Mouse (Mus musculus) liver, adult 2 months (tissue): ENCODE results near the gene Prr7. TPM values are rescaled to one million over a fixed set of nuclear protein-coding genes. Genes with fewer than 3 reads are reported as not detected.

Experiments used
- DNase-seq: peaks from one replicate; pipeline ENCODE4 v3.0.0-alpha.2; 2011; ENCODE audit warnings: low read depth, low spot score; ENCODE audit errors: extremely low read depth
- H3K27ac ChIP-seq: fragments of 200-500 bp; replicated peaks from 2 replicates; pipeline ENCODE4 v1.5.1; 2012; ENCODE audit warnings: low read depth, mild to moderate bottlenecking, control low read depth, inconsistent platforms, low read length; ENCODE audit not compliant: insufficient read depth
- H3K27me3 ChIP-seq: fragments of 200-500 bp; 2 replicates; pipeline ENCODE4 v1.6.1; 2012; ENCODE audit warnings: mild to moderate bottlenecking, moderate library complexity, low read length, inconsistent platforms; ENCODE audit not compliant: control insufficient read depth, insufficient read depth
- H3K36me3 ChIP-seq: fragments of 200-500 bp; 2 replicates; pipeline ENCODE4 v1.6.1; 2012; ENCODE audit warnings: low read length, inconsistent platforms; ENCODE audit not compliant: control insufficient read depth, insufficient read depth
- H3K4me1 ChIP-seq: fragments of 200-500 bp; 2 replicates; pipeline ENCODE4 v1.6.1; 2011; ENCODE audit warnings: low read length; ENCODE audit not compliant: control insufficient read depth, insufficient read depth
- H3K4me3 ChIP-seq: fragments of 200-500 bp; 2 replicates; pipeline ENCODE4 v1.5.1; 2011; ENCODE audit warnings: low read depth, mild to moderate bottlenecking, control low read depth, low read length, moderate library complexity; ENCODE audit not compliant: insufficient read depth
- H3K79me2 ChIP-seq: fragments of 200-500 bp; 2 replicates; pipeline ENCODE4 v1.6.1; 2012; ENCODE audit warnings: inconsistent platforms, mild to moderate bottlenecking, low read length, moderate library complexity; ENCODE audit not compliant: control insufficient read depth, insufficient read depth
- H3K9ac ChIP-seq: fragments of 200-500 bp; 2 replicates; pipeline ENCODE4 v1.6.1; 2012; ENCODE audit warnings: low read depth, mild to moderate bottlenecking, control low read depth, inconsistent platforms, low read length
- CTCF ChIP-seq: fragments of 200-500 bp; IDR thresholded peaks from 2 replicates; pipeline ENCODE4 v1.5.1; 2011; ENCODE audit warnings: low read depth, low read length, control low read depth
- POLR2A ChIP-seq: fragments of 200-500 bp; IDR thresholded peaks from 2 replicates; pipeline ENCODE4 v1.6.1; 2011; ENCODE audit warnings: low read length, control low read depth; ENCODE audit not compliant: insufficient read depth; ENCODE audit errors: extremely low read depth
- WGBS: fragments of 180-500 bp; shearing (Covaris S2); methylation state at CpG from one replicate; pipeline ENCODE4 v1.1.7; 2018; 5-methylcytosine and 5-hydroxymethylcytosine counted together
- polyA plus RNA-seq: library from polyadenylated mRNA; depleted of rRNA; stranded (reverse); fragments of >200 nt; gene quantifications from 2 replicates; pipeline ENCODE4 v1.2.3, GENCODE M21; 2012
- total RNA-seq: library from RNA; depleted of rRNA; stranded (reverse); fragments of >200 nt; gene quantifications from 2 replicates; pipeline ENCODE4 v1.2.3, GENCODE M21; 2014

Gene Prr7
- total and polyA plus RNA-seq, 2 experiments, result 0.31 TPM; not detected in 1

GRCm38 (mm10) chr13:55451785-55452549, 12.1 kb upstream of the Prr7 start:
- WGBS, result 94% methylated on average over 16 of the region's 16 CpGs
- Histone ChIP-seq H3K4me3 (no peak overlapping the region), H3K4me1 (peaks cover 4% of the 10 kb centered on the region; the same call in 1 of the 2 replicates), H3K27me3 (no peaks in the 10 kb centered on the region), H3K9ac (no peak overlapping the region), H3K27ac (no peak overlapping the region), H3K79me2 (no peaks in the 10 kb centered on the region; the same call in 1 of the 2 replicates), H3K36me3 (peaks cover 2% of the 10 kb centered on the region; the same call in 1 of the 2 replicates)
- TF ChIP-seq CTCF (no peak), POLR2A (no peak)
- DNase-seq, result no peak

DNA sequence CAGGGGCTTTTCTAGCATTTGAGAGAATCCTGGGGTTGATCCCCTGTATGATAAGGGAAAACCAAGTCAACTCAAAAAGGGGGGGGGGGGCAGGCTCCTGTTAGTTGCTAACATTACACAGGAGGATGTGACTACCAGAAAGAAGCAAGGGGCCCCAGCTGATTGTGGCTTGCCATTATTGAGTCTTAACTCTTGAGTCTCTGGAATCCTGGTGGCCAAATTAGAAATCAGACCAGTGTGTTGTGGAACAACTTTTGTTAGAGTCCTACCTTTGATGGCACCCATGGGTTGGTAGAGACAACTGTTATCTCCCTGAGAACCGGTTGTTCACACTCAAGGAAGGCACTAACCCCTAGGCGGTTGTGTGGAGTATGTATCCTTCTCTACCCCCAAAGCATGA, 1.1 kb upstream of the Prr7 start:
- H3K27me3 ChIP-seq, result peaks cover 5% of the 10 kb centered on the region; the same call in 1 of the 2 replicates
- no peak for TF ChIP-seq CTCF
- TF ChIP-seq POLR2A, result no peak

DNA sequence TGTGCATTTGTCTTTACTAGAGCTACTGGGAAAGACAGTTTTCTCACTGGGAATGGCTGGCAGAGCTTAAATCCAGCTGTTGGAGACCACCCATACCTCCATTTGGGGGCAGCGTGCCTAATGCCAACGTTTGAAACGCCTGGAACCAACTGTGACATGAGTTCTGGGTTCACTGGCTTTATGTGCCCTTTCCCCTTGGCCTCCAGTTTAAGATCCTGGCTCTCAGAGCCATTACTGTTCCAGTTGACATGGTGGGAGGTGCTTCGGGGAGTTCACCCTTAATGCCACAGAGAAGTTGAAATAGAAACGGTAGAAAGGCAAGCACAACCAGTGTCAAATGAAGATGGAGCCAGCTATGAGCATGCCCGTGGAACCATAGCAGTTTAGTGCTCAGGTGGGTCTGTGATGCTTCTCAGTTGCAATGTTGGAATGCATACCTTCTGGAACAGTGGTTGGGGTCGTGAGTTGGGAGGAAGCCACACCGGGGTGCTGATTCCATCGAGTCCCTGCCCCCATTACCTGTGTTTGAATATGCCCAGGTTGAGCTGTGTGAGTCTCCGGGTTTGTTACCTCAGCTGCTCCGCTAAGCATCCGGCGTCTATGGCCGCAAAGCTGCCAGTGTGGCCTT, 554 bp upstream of the Prr7 start:
- no peaks in the 10 kb centered on the region for H3K79me2 ChIP-seq
- no peaks in the 10 kb centered on the region for H3K4me1 ChIP-seq
- 25% methylated on average over 14 of the region's 14 CpGs for WGBS
- peaks cover 5% of the 10 kb centered on the region; the same call in 1 of the 2 replicates for H3K27me3 ChIP-seq
- no peak overlapping the region for H3K4me3 ChIP-seq
- H3K9ac ChIP-seq, result no peak overlapping the region
- TF ChIP-seq POLR2A (no peak), CTCF (no peak)
- DNase-seq, result no peak
- H3K36me3 ChIP-seq, result no peaks in the 10 kb centered on the region
- H3K27ac ChIP-seq, result no peak overlapping the region

More for the DNA sequence above, 1.1 kb upstream of the Prr7 start:
- Histone ChIP-seq H3K4me3 (no peak overlapping the region), H3K36me3 (no peaks in the 10 kb centered on the region), H3K27ac (no peak overlapping the region), H3K9ac (no peak overlapping the region), H3K4me1 (no peaks in the 10 kb centered on the region), H3K79me2 (no peaks in the 10 kb centered on the region)
- no peak for DNase-seq
- WGBS, result 80% methylated on average over 2 of the region's 2 CpGs

DNA sequence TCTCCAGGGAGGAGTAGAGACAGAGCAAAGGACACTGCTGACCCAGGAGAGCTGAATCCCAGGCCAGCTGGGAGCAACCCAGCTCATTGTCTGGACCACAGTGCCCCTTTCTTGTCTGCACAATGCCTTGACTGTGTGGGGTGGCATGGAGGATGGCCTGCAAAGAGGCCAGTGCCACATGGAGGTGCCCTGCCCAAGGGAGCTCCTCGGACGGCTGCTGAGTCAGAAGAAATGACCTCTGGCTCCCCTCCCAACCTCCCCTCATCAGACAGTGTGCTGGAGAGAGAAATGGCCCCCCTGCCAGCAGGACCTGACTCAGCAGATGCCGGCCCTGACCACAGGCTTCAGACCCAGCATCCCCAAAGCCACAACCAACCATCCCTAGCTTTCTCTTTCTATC, 1.1 kb downstream of the Prr7 start:
- no peak overlapping the region for H3K4me3 ChIP-seq
- no peaks in the 10 kb centered on the region for H3K36me3 ChIP-seq
- WGBS, result 60% methylated on average over 3 of the region's 3 CpGs
- H3K4me1 ChIP-seq, result no peaks in the 10 kb centered on the region
- no peak overlapping the region for H3K27ac ChIP-seq
- H3K27me3 ChIP-seq, result peaks cover 5% of the 10 kb centered on the region; the same call in 1 of the 2 replicates
- no peak for DNase-seq
- no peak overlapping the region for H3K9ac ChIP-seq
- H3K79me2 ChIP-seq, result no peaks in the 10 kb centered on the region
- TF ChIP-seq POLR2A (no peak), CTCF (no peak)

DNA sequence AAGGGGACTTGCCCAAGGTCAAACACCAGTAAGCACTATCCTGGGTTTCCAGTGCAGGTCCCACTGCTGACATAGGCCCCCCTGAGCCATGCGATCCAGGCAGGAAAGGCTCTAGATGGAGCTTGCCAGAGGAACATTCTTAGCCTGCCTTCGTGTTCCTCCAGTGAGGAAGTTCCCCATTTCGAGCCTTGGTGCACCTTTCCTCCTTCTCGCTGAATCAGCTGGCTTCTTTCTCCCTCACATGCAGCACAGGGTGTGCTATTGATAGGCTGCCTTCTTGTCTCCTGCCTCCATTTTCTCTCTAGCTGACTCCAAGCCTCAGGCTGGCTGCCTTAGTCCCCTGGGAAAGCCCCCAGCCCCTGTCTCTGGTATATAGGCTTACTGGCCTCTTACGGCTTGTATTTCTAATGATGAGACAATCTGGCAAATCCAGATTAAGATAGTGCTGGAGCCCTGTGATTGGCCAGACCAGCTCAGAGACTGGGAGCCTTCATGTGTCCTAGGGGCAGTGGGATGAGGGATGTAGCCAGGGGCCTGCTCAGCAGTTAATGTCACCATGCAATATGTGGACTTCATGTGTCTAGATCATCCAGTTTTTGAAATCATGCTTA, 1.9 kb downstream of the Prr7 start:
- Histone ChIP-seq H3K36me3 (no peaks in the 10 kb centered on the region), H3K4me1 (no peaks in the 10 kb centered on the region), H3K4me3 (no peak overlapping the region), H3K27ac (no peak overlapping the region), H3K27me3 (peaks cover 5% of the 10 kb centered on the region; the same call in 1 of the 2 replicates), H3K79me2 (no peaks in the 10 kb centered on the region), H3K9ac (no peak overlapping the region)
- no peak for TF ChIP-seq CTCF
- TF ChIP-seq POLR2A, result no peak
- whole genome bisulfite sequencing, result 87% methylated on average over 5 of the region's 5 CpGs
- no peak for DNase-seq
